Mouse (Mus musculus): ENCODE results near the gene Saysd1. TPM values are rescaled to one million over a fixed set of nuclear protein-coding genes. Genes with fewer than 3 reads are reported as not detected.

Saysd1 gene
- polyA plus RNA-seq, 1 experiment from 2014 or later: 9.7 TPM

DNA sequence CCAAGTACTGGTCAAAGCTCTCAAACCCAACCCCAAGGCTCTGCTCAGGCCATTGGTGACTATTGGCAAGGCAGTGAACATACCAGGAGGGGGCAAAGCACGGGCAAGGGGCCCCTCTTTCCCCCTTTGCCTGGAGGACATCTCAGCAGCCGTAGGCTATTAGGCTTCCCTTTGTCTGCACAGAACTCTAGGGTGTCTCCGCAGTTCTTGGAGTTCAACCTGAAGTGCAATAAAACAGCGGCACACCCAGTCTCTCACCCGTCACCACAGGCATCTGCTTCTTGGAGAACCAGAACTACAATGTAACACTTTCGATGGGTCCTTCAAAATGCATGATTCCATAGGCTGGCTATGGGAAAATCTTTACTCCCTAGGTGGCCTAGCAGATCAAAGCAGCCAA, 10.2 kb downstream of the Saysd1 start:
- DNase-seq (ENCODE audit: low spot score) (no peak), ATAC-seq (ENCODE audit: insufficient read depth, low FRiP score, low TSS enrichment) (no peak)
- Histone ChIP-seq H3K4me1 (ENCODE audit: control insufficient read depth, insufficient read depth, low read length) (no peaks in the 10 kb centered on the region), H3K27me3 (ENCODE audit: control insufficient read depth, insufficient read depth, low read length) (no peaks in the 10 kb centered on the region), H3K36me3 (ENCODE audit: control insufficient read depth, insufficient read depth, low read length) (no peaks in the 10 kb centered on the region), H3K4me3 (ENCODE audit: low read depth, low read length) (no peak overlapping the region), H3K9me3 (ENCODE audit: control insufficient read depth, low read length) (no peaks in the 10 kb centered on the region), H3K9ac (ENCODE audit: low read length) (no peak overlapping the region), H3K4me2 (ENCODE audit: low read depth) (no peak overlapping the region), H3K27ac (ENCODE audit: low read depth, low read length) (no peak overlapping the region)
- WGBS: 79% methylated on average over 6 of the region's 6 CpGs

DNA sequence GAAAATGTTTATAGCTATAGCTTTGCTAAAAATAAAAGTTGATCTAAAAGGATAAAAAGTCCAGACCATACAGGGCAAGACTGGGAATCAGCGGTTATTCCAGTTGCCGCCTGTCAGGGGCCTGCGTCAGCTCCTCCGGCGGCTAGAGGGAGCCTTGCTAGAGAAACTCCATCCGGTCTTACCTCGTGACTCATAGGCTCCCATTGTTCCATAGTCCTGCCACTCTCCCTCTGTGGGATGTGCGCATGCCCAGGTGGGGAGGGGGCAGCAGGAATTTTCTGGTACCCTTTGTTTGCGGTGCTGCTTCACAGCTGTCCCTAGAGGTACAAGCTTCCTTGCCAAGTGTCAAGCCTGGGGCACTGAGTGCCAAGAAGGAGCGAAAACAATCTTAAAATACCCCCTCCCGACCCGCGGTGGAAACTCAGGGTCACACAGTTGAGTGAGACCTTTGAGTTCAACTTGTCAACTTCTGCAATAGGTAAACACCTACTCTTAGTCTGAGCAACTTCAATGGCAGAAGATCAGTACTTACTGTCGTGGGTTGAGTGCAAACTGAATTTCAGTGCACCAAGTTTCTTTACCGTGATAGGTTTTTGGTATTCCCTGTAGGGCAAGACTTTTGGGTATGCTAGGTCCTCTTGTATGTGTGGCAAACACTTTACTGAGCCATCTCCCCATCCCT, 10.8 kb downstream of the Saysd1 start:
- Histone ChIP-seq H3K4me2 (ENCODE audit: low read depth) (no peak overlapping the region), H3K27ac (ENCODE audit: low read depth, low read length) (no peak overlapping the region), H3K9ac (ENCODE audit: low read length) (no peak overlapping the region), H3K4me3 (ENCODE audit: low read depth, low read length) (no peak overlapping the region), H3K27me3 (ENCODE audit: control insufficient read depth, insufficient read depth, low read length) (no peaks in the 10 kb centered on the region), H3K36me3 (ENCODE audit: control insufficient read depth, insufficient read depth, low read length) (no peaks in the 10 kb centered on the region), H3K9me3 (ENCODE audit: control insufficient read depth, low read length) (no peaks in the 10 kb centered on the region), H3K4me1 (ENCODE audit: control insufficient read depth, insufficient read depth, low read length) (no peaks in the 10 kb centered on the region)
- WGBS: 80% methylated on average over 15 of the region's 15 CpGs
- DNase-seq (ENCODE audit: low spot score) (no peak), ATAC-seq (ENCODE audit: insufficient read depth, low FRiP score, low TSS enrichment) (no peak)

DNA sequence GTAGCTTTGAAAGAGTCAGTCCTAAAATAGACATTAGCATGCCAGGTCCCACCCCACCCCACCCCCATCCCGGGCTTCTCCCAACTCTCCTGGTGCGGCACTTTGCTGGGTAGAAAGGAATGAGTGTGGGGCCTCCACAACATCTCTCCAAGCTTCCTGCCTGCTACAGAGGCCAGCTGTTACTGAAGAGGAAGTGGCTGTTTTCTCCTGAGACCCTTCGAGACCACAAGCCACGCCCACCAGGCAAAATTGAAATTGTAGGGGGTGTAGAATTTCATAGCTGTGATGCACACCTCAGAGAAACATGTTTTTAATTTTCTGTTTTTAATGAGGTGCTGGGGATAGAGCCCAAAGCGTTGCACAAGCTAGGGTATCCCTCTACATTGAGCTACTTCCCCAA, 17.5 kb downstream of the Saysd1 start:
- H3K27me3 ChIP-seq (ENCODE audit: control insufficient read depth, insufficient read depth, low read length): no peaks in the 10 kb centered on the region
- no peak overlapping the region for H3K4me3 ChIP-seq (ENCODE audit: low read depth, low read length)
- H3K9me3 ChIP-seq (ENCODE audit: control insufficient read depth, low read length): no peaks in the 10 kb centered on the region
- no peak overlapping the region for H3K9ac ChIP-seq (ENCODE audit: low read length)
- no peak overlapping the region for H3K27ac ChIP-seq (ENCODE audit: low read depth, low read length)
- WGBS: 76% methylated on average over 5 of the region's 5 CpGs
- no peak for ATAC-seq (ENCODE audit: insufficient read depth, low FRiP score, low TSS enrichment)
- no peaks in the 10 kb centered on the region for H3K36me3 ChIP-seq (ENCODE audit: control insufficient read depth, insufficient read depth, low read length)
- no peak overlapping the region for H3K4me2 ChIP-seq (ENCODE audit: low read depth)
- DNase-seq (ENCODE audit: low spot score): no peak
- no peaks in the 10 kb centered on the region for H3K4me1 ChIP-seq (ENCODE audit: control insufficient read depth, insufficient read depth, low read length)

DNA sequence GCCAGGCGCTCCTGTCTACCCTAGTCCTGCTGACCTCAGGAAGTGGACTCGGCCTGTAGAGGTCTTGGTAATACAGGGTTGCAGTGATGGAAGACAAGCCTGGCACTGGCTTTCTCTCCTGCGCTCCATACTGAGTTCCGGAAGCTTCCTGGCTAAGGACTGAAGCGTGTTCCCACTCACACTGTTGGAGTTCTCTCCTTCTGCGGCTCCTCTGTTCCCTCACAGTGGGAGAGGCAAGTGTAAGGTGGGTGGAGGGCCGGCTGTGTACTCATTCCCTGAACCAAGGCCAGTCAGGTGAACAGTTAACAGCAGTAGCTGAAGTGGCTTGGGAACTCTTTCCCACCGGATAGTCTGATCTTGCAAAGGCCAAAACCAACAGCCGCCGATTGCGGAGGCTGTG, 18.3 kb downstream of the Saysd1 start:
- no peak for DNase-seq (ENCODE audit: low spot score)
- H3K9ac ChIP-seq (ENCODE audit: low read length): no peak overlapping the region
- H3K4me1 ChIP-seq (ENCODE audit: control insufficient read depth, insufficient read depth, low read length): no peaks in the 10 kb centered on the region
- no peaks in the 10 kb centered on the region for H3K27me3 ChIP-seq (ENCODE audit: control insufficient read depth, insufficient read depth, low read length)
- ATAC-seq (ENCODE audit: insufficient read depth, low FRiP score, low TSS enrichment): no peak
- H3K36me3 ChIP-seq (ENCODE audit: control insufficient read depth, insufficient read depth, low read length): no peaks in the 10 kb centered on the region
- no peak overlapping the region for H3K27ac ChIP-seq (ENCODE audit: low read depth, low read length)
- 92% methylated on average over 11 of the region's 11 CpGs for WGBS
- H3K9me3 ChIP-seq (ENCODE audit: control insufficient read depth, low read length): no peaks in the 10 kb centered on the region
- no peak overlapping the region for H3K4me2 ChIP-seq (ENCODE audit: low read depth)
- no peak overlapping the region for H3K4me3 ChIP-seq (ENCODE audit: low read depth, low read length)

DNA sequence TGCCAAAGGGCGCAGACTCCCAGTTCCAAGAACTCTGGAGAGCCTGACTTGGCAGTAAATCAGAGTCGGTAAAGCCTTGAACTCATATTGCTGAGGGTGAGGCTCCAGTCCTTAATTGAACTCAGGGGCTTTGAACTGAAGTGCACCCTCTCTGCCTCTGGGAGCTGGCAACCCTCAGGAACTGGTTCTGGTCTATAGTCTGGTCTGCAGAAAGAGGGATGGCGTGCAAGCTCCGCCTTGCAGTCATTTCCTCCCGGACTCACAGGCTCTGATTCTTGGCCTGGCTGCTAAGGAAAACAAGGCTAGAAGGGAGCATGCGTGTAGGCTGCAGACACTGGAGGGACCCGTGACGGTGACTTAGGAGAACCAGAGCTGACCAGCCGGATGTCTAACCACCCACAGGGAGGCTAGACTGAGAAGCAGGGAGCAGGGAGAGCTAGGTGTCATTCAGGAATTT, 22.2 kb downstream of the Saysd1 start:
- no peak overlapping the region for H3K27ac ChIP-seq (ENCODE audit: low read depth, low read length)
- H3K4me1 ChIP-seq (ENCODE audit: control insufficient read depth, insufficient read depth, low read length): no peaks in the 10 kb centered on the region
- H3K9me3 ChIP-seq (ENCODE audit: control insufficient read depth, low read length): peaks cover 3% of the 10 kb centered on the region; the same call in 1 of the 2 replicates
- no peak overlapping the region for H3K4me3 ChIP-seq (ENCODE audit: low read depth, low read length)
- no peak overlapping the region for H3K4me2 ChIP-seq (ENCODE audit: low read depth)
- H3K36me3 ChIP-seq (ENCODE audit: control insufficient read depth, insufficient read depth, low read length): no peaks in the 10 kb centered on the region
- 58% methylated on average over 9 of the region's 9 CpGs for WGBS
- DNase-seq (ENCODE audit: low spot score) (peak; percentile 40), ATAC-seq (ENCODE audit: insufficient read depth, low FRiP score, low TSS enrichment) (no peak)
- H3K27me3 ChIP-seq (ENCODE audit: control insufficient read depth, insufficient read depth, low read length): no peaks in the 10 kb centered on the region
- no peak overlapping the region for H3K9ac ChIP-seq (ENCODE audit: low read length)

DNA sequence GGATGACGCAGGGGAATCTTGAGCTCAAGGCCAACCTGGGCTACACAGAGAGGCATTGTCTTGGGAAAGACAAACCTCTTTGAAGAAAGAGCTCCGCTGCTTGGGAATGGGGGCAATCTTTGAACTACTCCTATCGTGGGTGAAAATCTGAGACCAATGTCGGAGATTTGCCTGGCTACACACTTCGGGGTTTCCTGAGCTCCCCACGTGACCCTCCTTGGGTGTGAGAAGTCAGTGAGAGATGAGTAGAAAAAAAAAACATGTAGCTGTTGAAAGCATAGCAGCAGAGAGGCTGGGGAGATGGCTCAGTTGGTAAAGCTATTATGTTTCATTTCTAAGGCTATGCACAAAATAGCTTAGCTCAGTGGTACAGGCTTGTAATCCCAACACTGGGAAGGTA, 23.4 kb downstream of the Saysd1 start:
- H3K9ac ChIP-seq (ENCODE audit: low read length): no peak overlapping the region
- ATAC-seq (ENCODE audit: insufficient read depth, low FRiP score, low TSS enrichment) (no peak), DNase-seq (ENCODE audit: low spot score) (no peak)
- no peaks in the 10 kb centered on the region for H3K36me3 ChIP-seq (ENCODE audit: control insufficient read depth, insufficient read depth, low read length)
- H3K4me1 ChIP-seq (ENCODE audit: control insufficient read depth, insufficient read depth, low read length): no peaks in the 10 kb centered on the region
- no peak overlapping the region for H3K4me3 ChIP-seq (ENCODE audit: low read depth, low read length)
- H3K27ac ChIP-seq (ENCODE audit: low read depth, low read length): no peak overlapping the region
- H3K9me3 ChIP-seq (ENCODE audit: control insufficient read depth, low read length): peaks cover 3% of the 10 kb centered on the region; the same call in 1 of the 2 replicates
- H3K4me2 ChIP-seq (ENCODE audit: low read depth): no peak overlapping the region
- no peaks in the 10 kb centered on the region for H3K27me3 ChIP-seq (ENCODE audit: control insufficient read depth, insufficient read depth, low read length)
- WGBS: 88% methylated on average over 6 of the region's 6 CpGs

DNA sequence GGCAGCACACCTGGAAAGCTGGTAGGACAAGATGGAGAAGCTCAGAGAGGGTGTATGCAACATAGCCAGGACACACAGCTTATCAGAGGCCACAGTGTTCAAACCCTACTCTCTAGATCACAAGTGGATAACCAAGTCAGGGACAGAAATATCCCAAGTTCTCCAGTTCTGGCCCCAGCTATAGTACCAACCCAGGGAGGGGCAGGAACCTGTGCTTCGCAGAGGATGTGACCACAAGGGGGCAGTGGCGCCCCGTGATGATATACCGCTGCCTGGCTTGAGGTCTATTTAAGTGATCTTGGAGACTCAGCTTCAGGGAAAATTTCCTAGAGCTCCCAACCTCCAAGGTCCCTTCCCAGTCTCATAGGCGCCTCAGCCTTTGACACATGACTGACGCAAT, 24.4 kb downstream of the Saysd1 start:
- no peak overlapping the region for H3K27ac ChIP-seq (ENCODE audit: low read depth, low read length)
- no peak overlapping the region for H3K4me3 ChIP-seq (ENCODE audit: low read depth, low read length)
- no peaks in the 10 kb centered on the region for H3K36me3 ChIP-seq (ENCODE audit: control insufficient read depth, insufficient read depth, low read length)
- ATAC-seq (ENCODE audit: insufficient read depth, low FRiP score, low TSS enrichment) (peak; percentile 69), DNase-seq (ENCODE audit: low spot score) (peak; percentile 89)
- no peak overlapping the region for H3K9ac ChIP-seq (ENCODE audit: low read length)
- no peak overlapping the region for H3K4me2 ChIP-seq (ENCODE audit: low read depth)
- no peaks in the 10 kb centered on the region for H3K4me1 ChIP-seq (ENCODE audit: control insufficient read depth, insufficient read depth, low read length)
- WGBS: 8% methylated on average over 6 of the region's 6 CpGs
- peaks cover 3% of the 10 kb centered on the region; the same call in 1 of the 2 replicates for H3K9me3 ChIP-seq (ENCODE audit: control insufficient read depth, low read length)
- no peaks in the 10 kb centered on the region for H3K27me3 ChIP-seq (ENCODE audit: control insufficient read depth, insufficient read depth, low read length)

DNA sequence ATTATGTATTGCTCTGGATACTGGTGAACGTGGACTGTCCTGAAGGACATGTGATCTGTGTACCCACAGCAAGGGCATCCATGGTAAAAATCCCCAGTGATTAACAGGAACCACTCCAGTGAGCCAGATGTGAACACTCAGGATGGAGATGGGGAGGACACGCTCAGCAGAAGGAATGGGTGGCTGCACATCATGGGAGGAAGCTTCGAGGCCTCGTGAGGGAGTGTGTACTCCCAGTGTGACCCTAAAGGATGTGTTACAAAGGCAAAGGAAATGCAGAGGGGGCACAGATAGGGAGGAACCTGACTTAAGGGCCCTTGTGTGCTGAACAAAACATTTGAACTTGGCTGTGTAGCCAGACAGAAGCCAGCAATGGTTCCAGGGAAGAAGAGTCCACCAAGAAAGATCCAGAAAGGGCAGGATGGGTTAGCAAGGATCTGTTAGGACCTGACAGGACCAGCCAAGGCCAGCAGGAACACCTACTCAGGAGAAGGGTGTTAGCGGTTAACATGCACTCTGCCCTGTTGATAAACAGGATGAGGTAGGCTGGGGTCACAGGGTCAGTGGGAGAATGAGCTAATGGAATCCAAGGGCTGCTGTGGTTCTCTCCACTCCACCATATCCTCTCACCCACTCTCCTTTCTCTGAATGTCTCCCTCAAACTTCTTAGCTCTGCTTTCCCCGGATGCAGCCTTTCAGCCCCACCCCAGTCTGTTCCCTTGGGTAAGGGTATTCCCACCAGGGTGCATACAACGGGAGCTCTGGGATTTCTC, 25.0 kb downstream of the Saysd1 start:
- no peak overlapping the region for H3K4me2 ChIP-seq (ENCODE audit: low read depth)
- no peaks in the 10 kb centered on the region for H3K4me1 ChIP-seq (ENCODE audit: control insufficient read depth, insufficient read depth, low read length)
- H3K27me3 ChIP-seq (ENCODE audit: control insufficient read depth, insufficient read depth, low read length): no peaks in the 10 kb centered on the region
- no peaks in the 10 kb centered on the region for H3K36me3 ChIP-seq (ENCODE audit: control insufficient read depth, insufficient read depth, low read length)
- H3K27ac ChIP-seq (ENCODE audit: low read depth, low read length): no peak overlapping the region
- no peak overlapping the region for H3K9ac ChIP-seq (ENCODE audit: low read length)
- H3K4me3 ChIP-seq (ENCODE audit: low read depth, low read length): no peak overlapping the region
- DNase-seq (ENCODE audit: low spot score) (no peak), ATAC-seq (ENCODE audit: insufficient read depth, low FRiP score, low TSS enrichment) (no peak)
- peaks cover 3% of the 10 kb centered on the region; the same call in 1 of the 2 replicates for H3K9me3 ChIP-seq (ENCODE audit: control insufficient read depth, low read length)
- WGBS: 64% methylated on average over 7 of the region's 7 CpGs

DNA sequence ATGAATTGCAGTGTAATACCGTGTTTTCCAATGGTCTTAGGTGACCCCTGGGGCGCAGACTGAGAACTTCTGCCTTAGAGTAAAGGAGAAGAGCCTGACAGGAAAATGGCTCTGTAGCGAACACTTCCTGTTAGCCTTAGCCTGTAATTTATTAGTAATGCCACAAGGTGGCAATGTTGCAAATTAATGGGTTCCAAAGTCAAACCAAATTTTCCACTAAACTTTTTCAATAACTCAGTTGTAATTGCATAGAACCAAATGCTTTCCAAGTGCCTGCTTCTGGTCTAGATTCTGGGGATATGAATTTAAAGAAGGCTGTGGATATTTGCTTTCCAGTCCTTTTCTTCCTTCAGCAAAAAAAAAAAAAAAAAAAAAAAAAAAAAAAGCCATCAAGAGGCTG, 26.1 kb downstream of the Saysd1 start:
- no peak overlapping the region for H3K4me3 ChIP-seq (ENCODE audit: low read depth, low read length)
- H3K9me3 ChIP-seq (ENCODE audit: control insufficient read depth, low read length): peaks cover 3% of the 10 kb centered on the region; the same call in 1 of the 2 replicates
- H3K4me2 ChIP-seq (ENCODE audit: low read depth): no peak overlapping the region
- no peak overlapping the region for H3K27ac ChIP-seq (ENCODE audit: low read depth, low read length)
- H3K9ac ChIP-seq (ENCODE audit: low read length): no peak overlapping the region
- DNase-seq (ENCODE audit: low spot score): no peak
- 67% methylated on average over 3 of the region's 3 CpGs for WGBS
- no peaks in the 10 kb centered on the region for H3K4me1 ChIP-seq (ENCODE audit: control insufficient read depth, insufficient read depth, low read length)
- H3K36me3 ChIP-seq (ENCODE audit: control insufficient read depth, insufficient read depth, low read length): no peaks in the 10 kb centered on the region
- no peaks in the 10 kb centered on the region for H3K27me3 ChIP-seq (ENCODE audit: control insufficient read depth, insufficient read depth, low read length)
- no peak for ATAC-seq (ENCODE audit: insufficient read depth, low FRiP score, low TSS enrichment)

Data from neural tube, embryonic 11.5 days (tissue).